Mouse (Mus musculus): Measurements from ENCODE around the gene Eid1. TPM values are rescaled to one million over a fixed set of nuclear protein-coding genes. Genes with fewer than 3 reads are reported as not detected.

The Eid1 gene
- polyA plus RNA-seq, 1 experiment = 12.7 TPM

DNA sequence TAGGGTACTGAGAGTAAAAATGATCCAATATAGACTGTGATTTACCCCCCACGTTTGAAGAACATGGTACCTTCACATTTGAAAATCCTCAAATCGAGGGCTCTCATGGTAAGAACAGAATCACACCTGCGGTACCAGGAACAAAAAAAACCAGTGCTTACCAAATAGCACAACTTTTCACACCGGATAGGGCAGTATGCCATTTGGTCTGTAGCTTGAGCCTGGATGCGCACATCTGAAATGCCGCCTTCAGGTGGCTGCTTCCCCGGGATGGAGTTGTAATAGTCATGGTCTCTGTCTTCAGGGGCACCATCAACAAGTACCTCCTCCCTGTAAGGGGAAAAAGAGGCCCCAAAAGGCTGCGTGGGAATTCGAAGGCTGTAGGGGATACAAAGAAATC lies 17.5 kb upstream of the Eid1 start:
- Histone ChIP-seq H3K4me3 (ENCODE audit: extremely low read depth, insufficient read depth, insufficient read length) (no peak overlapping the region), H3K36me3 (ENCODE audit: control insufficient read depth, insufficient read depth, low read length) (no peaks in the 10 kb centered on the region), H3K4me1 (ENCODE audit: control insufficient read depth, insufficient read depth, insufficient read length) (no peaks in the 10 kb centered on the region), H3K27me3 (ENCODE audit: control insufficient read depth, insufficient read depth, low read length) (no peaks in the 10 kb centered on the region), H3K27ac (ENCODE audit: insufficient read depth, low read length) (no peak overlapping the region)
- no peak for DNase-seq (ENCODE audit: low read depth in 1 of 2, low spot score in 2 of 2)
- 88% methylated on average over 9 of the region's 9 CpGs for WGBS
- TF ChIP-seq CTCF (IDR thresholded peaks at IDR 0.05; ENCODE audit: extremely low read depth, insufficient read depth, insufficient read length, insufficient replicate concordance) = no peak
- TF ChIP-seq POLR2A (IDR thresholded peaks at IDR 0.05; ENCODE audit: low read depth, low read length) = no peak

DNA sequence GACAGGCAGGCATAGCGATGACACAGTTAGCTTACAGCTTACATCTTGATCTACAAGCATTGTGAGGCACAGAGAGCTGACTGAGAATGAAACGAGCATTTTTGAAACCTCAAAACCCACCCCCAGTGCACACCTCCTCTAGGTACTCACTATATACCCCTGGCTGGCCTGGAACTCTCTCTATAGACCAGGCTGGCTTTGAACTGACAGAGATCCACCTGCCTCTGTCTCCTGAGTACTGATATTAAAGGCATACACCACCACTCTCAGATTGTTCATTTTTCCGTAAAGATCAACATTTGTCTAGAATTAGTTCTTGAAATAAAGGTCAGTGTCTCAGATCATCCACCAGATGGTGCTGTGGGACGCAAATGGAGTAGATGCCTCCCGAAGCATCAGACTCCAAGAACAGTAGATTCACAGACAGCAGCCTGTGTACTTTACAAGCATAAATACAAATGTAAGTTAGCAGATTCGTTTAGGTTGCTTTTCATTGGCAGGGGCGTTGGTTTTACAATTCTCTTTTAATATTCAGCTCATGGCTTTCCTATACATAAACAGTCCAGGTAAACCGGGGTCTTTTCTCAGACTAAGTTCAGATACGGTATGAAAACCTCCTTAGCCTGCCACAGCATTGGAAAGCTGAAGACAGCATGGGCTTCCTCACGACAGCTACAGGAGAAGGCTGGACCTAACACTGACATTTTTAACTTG lies 12.9 kb upstream of the Eid1 start:
- TF ChIP-seq POLR2A (IDR thresholded peaks at IDR 0.05; ENCODE audit: low read depth, low read length) (no peak), CTCF (IDR thresholded peaks at IDR 0.05; ENCODE audit: extremely low read depth, insufficient read depth, insufficient read length, insufficient replicate concordance) (peak; percentile 62; the same call in 1 of the 2 replicates)
- no peaks in the 10 kb centered on the region for H3K36me3 ChIP-seq (ENCODE audit: control insufficient read depth, insufficient read depth, low read length)
- no peak overlapping the region for H3K4me3 ChIP-seq (ENCODE audit: extremely low read depth, insufficient read depth, insufficient read length)
- peak; percentile 31 to 66 for DNase-seq (ENCODE audit: low read depth in 1 of 2, low spot score in 2 of 2)
- 16% methylated on average over 10 of the region's 10 CpGs for WGBS
- no peaks in the 10 kb centered on the region for H3K27me3 ChIP-seq (ENCODE audit: control insufficient read depth, insufficient read depth, low read length)
- H3K27ac ChIP-seq (ENCODE audit: insufficient read depth, low read length) = no peak overlapping the region
- H3K4me1 ChIP-seq (ENCODE audit: control insufficient read depth, insufficient read depth, insufficient read length) = no peaks in the 10 kb centered on the region

DNA sequence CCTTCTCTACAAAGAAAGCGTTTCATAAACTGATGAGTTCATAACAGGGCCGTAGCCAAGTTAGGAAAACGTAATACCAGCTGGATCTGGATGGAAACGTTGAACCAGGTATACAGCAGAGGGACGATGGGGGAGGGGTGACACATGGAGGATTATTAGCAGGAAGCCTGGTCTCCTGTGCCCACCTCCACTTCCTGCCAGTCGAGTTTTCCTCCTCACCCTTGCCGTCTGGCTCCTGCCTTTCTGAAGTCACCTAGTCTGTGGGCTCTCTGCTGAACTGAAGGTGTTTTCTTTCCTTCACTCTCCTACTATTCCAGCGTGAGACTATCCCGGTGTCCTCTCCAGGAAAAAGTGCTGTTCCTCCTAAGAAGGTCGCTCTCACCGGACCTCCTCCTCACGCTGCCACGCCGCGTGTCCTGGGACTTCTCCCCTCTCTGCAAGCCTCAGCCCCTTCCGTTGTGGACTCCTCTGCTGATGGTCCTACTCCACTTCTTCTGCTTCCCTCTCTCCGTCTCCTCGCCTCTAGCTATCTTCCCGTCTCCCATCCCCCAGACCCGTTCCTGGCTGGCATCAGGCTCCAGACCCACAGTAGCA lies 12.3 kb upstream of the Eid1 start:
- H3K36me3 ChIP-seq (ENCODE audit: control insufficient read depth, insufficient read depth, low read length) = no peaks in the 10 kb centered on the region
- no peak overlapping the region for H3K4me3 ChIP-seq (ENCODE audit: extremely low read depth, insufficient read depth, insufficient read length)
- 42% methylated on average over 20 of the region's 20 CpGs for WGBS
- H3K27me3 ChIP-seq (ENCODE audit: control insufficient read depth, insufficient read depth, low read length) = no peaks in the 10 kb centered on the region
- no peaks in the 10 kb centered on the region for H3K4me1 ChIP-seq (ENCODE audit: control insufficient read depth, insufficient read depth, insufficient read length)
- H3K27ac ChIP-seq (ENCODE audit: insufficient read depth, low read length) = no peak overlapping the region
- DNase-seq (ENCODE audit: low read depth in 1 of 2, low spot score in 2 of 2) = no peak
- no peak for TF ChIP-seq POLR2A (IDR thresholded peaks at IDR 0.05; ENCODE audit: low read depth, low read length)
- no peak for TF ChIP-seq CTCF (IDR thresholded peaks at IDR 0.05; ENCODE audit: extremely low read depth, insufficient read depth, insufficient read length, insufficient replicate concordance)

DNA sequence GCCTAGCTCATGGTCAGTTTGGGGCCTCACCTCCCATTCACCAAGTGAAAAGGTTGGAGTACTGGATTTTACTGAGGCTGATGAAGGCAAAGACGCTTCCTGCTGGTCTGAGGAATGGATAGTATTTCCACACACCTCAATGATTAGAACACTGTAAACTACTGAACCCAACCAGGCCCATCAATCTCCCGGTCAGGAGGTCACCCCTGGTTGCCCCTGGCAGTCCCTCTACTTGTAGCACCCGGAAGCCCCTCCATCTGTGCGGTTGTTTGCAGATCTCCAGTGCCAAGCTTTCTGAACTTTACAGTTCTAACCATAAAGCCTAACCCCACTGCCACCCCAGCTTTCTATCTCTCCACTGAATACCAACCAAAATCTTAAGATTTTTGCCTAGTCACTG lies 11.7 kb upstream of the Eid1 start:
- no peaks in the 10 kb centered on the region for H3K27me3 ChIP-seq (ENCODE audit: control insufficient read depth, insufficient read depth, low read length)
- H3K4me3 ChIP-seq (ENCODE audit: extremely low read depth, insufficient read depth, insufficient read length) = no peak overlapping the region
- no peaks in the 10 kb centered on the region for H3K36me3 ChIP-seq (ENCODE audit: control insufficient read depth, insufficient read depth, low read length)
- H3K4me1 ChIP-seq (ENCODE audit: control insufficient read depth, insufficient read depth, insufficient read length) = no peaks in the 10 kb centered on the region
- H3K27ac ChIP-seq (ENCODE audit: insufficient read depth, low read length) = no peak overlapping the region
- 88% methylated on average over 4 of the region's 4 CpGs for WGBS
- TF ChIP-seq CTCF (IDR thresholded peaks at IDR 0.05; ENCODE audit: extremely low read depth, insufficient read depth, insufficient read length, insufficient replicate concordance) (no peak), POLR2A (IDR thresholded peaks at IDR 0.05; ENCODE audit: low read depth, low read length) (no peak)
- no peak for DNase-seq (ENCODE audit: low read depth in 1 of 2, low spot score in 2 of 2)

DNA sequence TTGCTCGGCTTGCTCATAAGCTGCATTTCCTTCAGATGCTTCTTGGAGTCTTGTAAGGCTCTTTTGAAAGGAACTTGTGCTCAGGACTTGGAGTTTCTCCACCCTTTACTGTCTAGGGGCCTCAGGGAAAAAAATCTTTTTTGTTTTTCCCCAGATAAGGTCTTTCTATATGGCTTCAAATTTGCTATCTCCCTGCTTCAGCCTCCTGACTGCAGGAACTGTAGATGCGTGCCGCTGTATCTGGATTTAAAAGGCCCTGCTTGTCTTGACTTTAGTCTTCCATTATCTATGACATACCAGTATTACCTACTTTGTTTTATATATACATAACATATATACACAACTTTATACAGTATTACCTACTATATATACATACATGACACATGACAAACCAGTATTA lies 10.4 kb upstream of the Eid1 start:
- no peak overlapping the region for H3K27ac ChIP-seq (ENCODE audit: insufficient read depth, low read length)
- H3K27me3 ChIP-seq (ENCODE audit: control insufficient read depth, insufficient read depth, low read length) = no peaks in the 10 kb centered on the region
- H3K4me3 ChIP-seq (ENCODE audit: extremely low read depth, insufficient read depth, insufficient read length) = no peak overlapping the region
- H3K36me3 ChIP-seq (ENCODE audit: control insufficient read depth, insufficient read depth, low read length) = no peaks in the 10 kb centered on the region
- no peak for TF ChIP-seq CTCF (IDR thresholded peaks at IDR 0.05; ENCODE audit: extremely low read depth, insufficient read depth, insufficient read length, insufficient replicate concordance)
- TF ChIP-seq POLR2A (IDR thresholded peaks at IDR 0.05; ENCODE audit: low read depth, low read length) = no peak
- DNase-seq (ENCODE audit: low read depth in 1 of 2, low spot score in 2 of 2) = no peak
- no peaks in the 10 kb centered on the region for H3K4me1 ChIP-seq (ENCODE audit: control insufficient read depth, insufficient read depth, insufficient read length)
- 81% methylated on average over 3 of the region's 3 CpGs for WGBS

DNA sequence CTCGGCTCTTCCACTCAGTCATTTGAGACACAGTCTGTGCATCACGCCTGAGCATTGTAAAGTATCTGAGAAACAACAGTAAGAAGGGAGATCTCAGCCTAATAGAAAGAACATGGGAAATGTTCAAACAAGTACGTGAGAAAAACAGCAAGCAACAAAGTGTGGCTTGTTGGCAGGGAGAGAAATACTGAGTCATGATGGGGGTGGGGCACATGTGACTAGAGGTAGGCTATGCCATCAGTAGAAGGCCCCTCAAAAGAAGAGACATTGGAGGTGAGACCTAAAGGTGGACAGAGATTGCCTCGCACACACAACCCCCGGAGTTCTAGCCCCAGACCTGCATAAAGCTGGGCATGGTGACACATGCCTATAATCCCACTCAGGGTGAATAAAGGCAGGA lies 7.7 kb upstream of the Eid1 start:
- no peaks in the 10 kb centered on the region for H3K27me3 ChIP-seq (ENCODE audit: control insufficient read depth, insufficient read depth, low read length)
- no peak for DNase-seq (ENCODE audit: low read depth in 1 of 2, low spot score in 2 of 2)
- H3K36me3 ChIP-seq (ENCODE audit: control insufficient read depth, insufficient read depth, low read length) = no peaks in the 10 kb centered on the region
- H3K4me3 ChIP-seq (ENCODE audit: extremely low read depth, insufficient read depth, insufficient read length) = no peak overlapping the region
- H3K4me1 ChIP-seq (ENCODE audit: control insufficient read depth, insufficient read depth, insufficient read length) = no peaks in the 10 kb centered on the region
- no peak for TF ChIP-seq CTCF (IDR thresholded peaks at IDR 0.05; ENCODE audit: extremely low read depth, insufficient read depth, insufficient read length, insufficient replicate concordance)
- no peak for TF ChIP-seq POLR2A (IDR thresholded peaks at IDR 0.05; ENCODE audit: low read depth, low read length)
- H3K27ac ChIP-seq (ENCODE audit: insufficient read depth, low read length) = no peak overlapping the region
- 87% methylated on average over 5 of the region's 5 CpGs for WGBS

DNA sequence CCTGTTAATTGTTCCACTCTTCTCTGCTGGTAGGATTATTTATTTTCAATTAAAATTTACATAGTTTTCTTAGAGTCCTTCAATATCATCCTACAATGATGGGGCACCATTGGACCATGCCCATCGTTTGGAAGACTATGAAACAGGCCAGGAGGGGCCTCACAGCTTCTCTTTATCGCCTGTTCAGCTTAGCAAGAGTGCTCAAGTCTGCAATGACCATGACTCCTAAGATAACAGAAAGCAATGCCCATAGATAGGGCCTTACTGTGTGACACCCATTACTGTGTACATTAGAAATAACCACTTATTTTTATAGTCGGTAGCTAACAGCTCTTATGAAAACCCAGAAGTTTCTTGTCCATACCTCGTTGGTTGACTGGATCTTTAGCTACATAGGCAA lies 7.0 kb upstream of the Eid1 start:
- no peaks in the 10 kb centered on the region for H3K27me3 ChIP-seq (ENCODE audit: control insufficient read depth, insufficient read depth, low read length)
- WGBS = 80% methylated on average over 4 of the region's 4 CpGs
- no peak for TF ChIP-seq POLR2A (IDR thresholded peaks at IDR 0.05; ENCODE audit: low read depth, low read length)
- TF ChIP-seq CTCF (IDR thresholded peaks at IDR 0.05; ENCODE audit: extremely low read depth, insufficient read depth, insufficient read length, insufficient replicate concordance) = no peak
- no peak overlapping the region for H3K4me3 ChIP-seq (ENCODE audit: extremely low read depth, insufficient read depth, insufficient read length)
- H3K27ac ChIP-seq (ENCODE audit: insufficient read depth, low read length) = no peak overlapping the region
- no peaks in the 10 kb centered on the region for H3K36me3 ChIP-seq (ENCODE audit: control insufficient read depth, insufficient read depth, low read length)
- DNase-seq (ENCODE audit: low read depth in 1 of 2, low spot score in 2 of 2) = no peak
- no peaks in the 10 kb centered on the region for H3K4me1 ChIP-seq (ENCODE audit: control insufficient read depth, insufficient read depth, insufficient read length)

Measured in spleen, adult 2 months (tissue).